Mouse (Mus musculus): ENCODE data around the gene Lsg1. TPM values are rescaled to one million over a fixed set of nuclear protein-coding genes. Genes with fewer than 3 reads are reported as not detected.

Lsg1 gene
- total and polyA plus RNA-seq, 3 experiments, result 8.0 to 35.0 (median 34.9) TPM

DNA sequence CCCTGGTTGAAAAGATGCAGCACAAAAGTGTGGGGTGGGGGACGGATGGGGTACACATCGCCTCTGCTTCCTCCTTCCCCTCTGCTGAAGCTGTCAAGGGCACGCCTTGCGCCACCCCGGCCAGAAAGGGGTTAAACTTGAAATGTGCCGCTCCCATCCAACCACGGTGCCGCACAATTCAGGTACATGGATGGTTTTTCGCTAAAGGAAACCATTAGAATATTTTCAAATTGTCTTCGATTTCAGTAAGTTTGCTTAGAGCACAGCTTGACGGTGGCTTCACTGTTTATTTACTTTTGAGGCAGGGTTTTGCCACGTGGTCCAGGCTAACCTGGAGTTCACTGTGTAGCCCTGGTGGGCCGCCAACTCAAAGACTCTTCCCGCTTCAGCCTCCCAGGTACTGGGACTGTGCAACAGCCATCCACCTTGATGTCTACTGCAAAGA lies 36.6 kb downstream of the Lsg1 start, which contains the start of gene Tmem44:
Gene Tmem44 (minus strand): TSS at position 95 of the 445 bp plus-strand sequence.
- no peak for DNase-seq

DNA sequence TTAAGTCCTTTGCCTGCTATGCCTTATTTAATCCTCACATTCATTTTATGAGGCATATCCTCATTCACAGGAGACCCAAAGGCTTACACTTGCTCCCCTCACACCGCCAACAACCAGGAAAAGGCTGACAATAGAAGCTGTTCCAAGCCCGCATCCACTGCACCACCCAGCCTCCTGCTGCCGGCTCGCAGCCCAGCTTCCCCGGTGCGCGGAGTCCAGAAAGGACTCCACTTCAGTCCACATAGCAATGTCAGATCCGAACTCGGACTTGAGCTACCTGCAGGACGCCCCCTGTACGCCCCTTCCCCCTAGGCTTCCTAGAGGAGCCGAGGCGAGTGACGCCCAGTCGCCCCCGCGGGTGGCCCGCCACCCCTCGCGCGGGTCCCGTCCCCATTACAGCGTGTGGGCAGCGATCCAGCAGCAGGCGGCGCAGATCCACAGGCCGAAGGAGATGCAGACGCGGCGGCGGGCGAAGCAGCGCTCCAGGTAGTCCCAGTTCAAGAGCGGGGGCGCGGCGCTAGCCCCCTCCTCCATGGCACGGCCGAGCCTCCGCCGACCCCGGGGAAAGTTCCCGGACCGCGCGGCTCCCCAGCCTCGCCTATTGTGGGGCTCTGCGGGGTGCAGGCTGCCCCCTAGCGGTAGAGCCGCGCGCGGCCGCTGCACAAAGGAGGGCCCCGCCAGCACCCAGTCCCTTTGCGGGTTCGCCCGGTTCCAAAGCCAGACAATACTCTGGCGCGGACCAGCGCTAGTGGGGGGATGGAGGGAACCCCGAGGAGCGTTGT lies 37.2 kb downstream of the Lsg1 start:
- DNase-seq, result peak; percentile 85

DNA sequence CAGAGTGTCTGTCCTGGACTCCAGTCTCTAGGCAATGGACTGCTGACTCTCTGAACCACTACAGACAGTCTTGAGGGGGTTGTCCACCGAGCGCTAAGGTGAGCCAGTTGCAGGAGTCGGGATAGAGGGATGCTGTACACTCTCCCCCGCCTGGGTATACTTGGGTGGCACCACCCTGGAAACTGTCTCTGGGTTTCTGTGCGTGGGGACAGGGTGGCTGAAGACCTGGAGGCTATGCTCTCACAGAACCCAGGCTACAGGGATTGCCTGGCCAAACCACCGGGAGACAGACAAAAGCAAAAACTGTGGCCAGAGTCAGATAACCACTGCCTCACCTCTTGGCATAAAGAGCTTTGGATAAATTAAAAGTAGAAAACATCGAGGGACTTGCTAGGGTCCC lies 37.9 kb downstream of the Lsg1 start:
- no peak for DNase-seq

DNA sequence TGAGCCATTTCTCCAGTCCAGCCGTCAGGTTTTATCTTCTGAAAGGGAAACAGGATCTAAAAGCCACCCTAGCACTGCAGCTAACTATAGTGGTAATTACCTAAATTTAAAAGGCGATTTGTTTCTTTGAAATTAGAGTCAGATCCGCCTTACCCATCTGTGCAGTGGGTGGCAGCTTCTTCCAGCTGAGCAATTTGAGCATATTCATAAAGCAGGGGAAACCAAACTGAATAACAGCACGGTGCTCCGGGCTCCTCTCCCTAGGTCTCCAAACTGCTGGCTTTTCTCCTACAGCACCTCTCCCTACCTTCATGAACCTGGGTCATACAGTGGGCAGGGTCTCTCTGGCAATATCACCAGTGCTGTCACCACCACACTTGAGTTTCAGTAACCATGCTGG lies 39.1 kb downstream of the Lsg1 start:
- DNase-seq, result no peak

DNA sequence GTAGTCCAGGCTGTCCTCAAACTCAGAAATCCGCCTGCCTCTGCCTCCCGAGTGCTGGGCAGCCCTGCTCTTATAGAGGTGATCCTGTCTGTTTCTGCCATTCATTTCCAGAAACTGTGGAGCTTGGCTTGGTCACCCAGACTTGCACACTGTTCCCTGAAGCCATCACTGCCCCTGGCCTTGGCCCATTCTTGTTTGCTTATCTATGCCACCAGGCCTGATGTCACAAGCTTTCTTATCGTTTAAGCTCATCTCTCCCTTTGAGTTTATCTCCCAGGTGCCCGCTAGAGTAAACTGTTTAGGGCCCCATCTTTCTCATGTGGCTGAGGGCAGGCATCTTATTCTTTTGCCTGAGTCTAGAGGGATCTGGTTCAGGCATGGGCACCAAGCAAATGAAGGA lies 42.7 kb downstream of the Lsg1 start:
- DNase-seq, result no peak

DNA sequence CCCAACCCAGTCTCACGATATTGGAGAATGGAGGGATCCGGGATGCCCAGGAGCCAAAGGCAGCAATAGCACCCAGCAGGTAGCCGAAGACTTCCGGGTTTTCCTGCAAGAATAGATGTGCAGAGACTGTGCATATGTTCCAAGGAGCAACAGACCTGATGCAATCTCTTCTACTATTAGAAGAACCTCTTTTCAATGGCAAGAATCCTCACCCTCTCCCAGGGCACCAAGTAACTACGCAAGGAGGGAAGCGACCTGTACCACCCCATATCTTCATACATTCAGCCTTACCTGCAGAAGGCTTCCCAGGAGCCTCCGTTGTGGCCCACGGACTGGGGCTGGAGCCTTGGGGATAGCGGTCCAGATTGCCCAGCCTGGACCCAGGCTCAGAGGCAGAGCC lies 44.0 kb downstream of the Lsg1 start:
- DNase-seq, result no peak

DNA sequence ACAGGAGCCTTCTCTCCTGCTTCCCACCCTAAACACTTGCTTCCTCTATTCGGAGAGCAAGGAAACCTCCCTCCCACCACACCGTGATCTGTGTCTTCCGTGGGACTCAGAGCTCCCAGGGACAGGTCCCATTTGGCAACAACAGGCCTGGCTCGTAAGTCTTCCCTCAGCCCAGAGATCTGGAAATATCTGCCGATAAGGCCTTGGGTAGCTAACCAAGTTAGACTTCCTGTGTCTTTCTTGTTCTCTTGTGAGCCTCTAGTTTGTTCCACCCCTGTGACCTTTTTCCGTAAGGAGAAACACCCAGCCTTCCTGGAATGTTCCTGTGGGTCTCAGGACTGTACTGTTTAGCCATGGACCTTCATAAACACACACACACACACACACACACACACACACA lies 44.6 kb downstream of the Lsg1 start:
- no peak for DNase-seq

DNA sequence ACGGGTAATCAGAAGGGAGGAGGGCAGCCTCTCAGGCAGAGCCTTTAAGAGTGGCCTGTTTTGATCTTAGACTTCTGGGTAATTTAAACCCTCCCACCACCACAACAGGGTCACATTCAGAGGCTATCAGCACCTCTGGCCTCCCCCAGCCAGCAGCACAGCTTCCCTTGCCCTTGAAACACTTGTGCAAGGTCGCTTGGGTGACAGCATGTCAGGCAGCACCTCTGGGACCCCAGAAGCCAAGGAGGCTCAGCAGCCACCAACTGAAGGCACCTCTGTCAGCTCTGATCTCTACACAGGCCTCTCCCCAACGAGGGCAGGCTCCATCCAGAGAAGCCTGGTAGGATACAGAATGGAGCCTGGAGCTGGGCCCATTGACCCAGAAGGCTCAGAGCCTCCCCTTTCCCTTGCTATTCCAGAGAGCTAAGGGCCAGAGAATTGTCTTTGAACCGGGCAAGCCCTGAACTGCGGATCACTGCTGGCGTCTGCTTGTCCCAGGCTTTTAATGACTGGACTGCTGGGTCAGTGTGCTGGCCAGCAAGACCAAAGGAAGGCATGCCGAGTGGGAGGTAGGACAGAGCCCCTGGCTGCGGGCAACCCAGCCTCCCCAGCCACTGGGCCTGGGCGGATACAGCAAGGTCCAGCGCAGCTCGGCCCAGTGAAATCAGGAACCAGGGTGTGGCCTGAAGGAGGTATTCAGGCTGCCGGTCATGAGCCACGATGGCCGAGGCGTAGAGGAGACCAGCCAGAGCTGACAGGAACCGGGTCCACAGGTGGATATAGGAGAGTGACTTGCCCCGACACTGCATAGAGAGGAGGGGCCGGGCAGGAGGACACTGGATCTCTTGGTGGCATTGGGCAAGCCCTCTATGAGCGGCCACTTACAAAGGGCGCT lies 47.0 kb downstream of the Lsg1 start:
- DNase-seq, result no peak

DNA sequence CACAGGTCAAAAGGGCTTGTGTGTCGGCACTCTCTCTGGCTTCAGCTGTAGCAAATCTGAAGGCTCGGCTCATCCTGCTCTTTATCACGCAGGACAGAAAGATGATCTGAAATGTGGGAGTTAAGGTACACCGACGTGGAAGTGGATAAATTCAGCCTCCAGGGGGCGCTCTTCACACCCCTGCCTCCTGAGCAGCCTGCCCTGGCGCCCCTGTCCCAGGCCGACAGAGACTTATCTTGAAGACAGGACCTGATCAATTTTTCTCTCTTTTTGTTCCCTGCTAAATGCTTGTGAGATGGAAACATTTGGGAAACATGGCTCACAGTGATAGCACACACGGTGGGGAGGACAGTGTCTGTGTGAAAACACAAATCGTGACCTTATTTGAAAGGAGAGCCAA lies 48.0 kb downstream of the Lsg1 start:
- DNase-seq, result peak; percentile 38

DNA sequence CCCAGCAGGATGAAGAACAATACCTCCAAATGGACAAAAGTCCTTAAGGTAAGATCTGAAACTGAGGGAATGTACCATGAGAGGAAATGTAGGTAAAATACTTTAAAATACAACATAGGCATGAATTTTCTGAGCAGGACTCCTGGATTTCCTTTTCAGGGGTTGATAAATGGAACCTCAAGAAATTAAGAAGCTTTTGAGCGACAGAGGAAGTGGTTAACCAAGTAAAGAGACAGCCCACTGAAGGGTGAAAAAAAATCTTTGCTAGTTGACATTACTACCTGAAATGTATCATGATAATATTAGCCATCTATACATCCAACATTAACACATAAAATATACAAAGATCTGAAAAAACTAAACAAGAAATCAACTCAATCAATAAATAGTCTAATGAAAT lies 52.3 kb downstream of the Lsg1 start:
- no peak for DNase-seq

DNA sequence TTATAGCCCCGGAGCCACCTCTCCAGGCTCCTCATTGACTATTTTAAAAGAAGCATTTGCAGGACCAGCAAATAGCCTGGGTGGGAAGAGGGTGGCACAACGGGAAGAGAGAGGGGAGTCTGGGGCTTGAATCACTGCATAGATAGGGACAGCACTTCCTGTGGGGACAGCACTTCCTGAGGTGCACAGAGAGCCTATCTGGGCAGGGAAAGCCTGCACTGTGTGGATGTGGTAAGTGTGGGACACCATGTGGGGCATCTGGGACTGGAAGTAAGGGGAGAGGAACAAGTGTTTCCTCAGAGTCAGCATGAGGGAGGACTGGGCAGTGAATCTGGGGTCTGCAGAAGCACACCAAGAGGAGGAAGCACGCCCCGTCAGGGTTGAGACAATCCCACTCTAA lies 53.8 kb downstream of the Lsg1 start:
- no peak for DNase-seq

DNA sequence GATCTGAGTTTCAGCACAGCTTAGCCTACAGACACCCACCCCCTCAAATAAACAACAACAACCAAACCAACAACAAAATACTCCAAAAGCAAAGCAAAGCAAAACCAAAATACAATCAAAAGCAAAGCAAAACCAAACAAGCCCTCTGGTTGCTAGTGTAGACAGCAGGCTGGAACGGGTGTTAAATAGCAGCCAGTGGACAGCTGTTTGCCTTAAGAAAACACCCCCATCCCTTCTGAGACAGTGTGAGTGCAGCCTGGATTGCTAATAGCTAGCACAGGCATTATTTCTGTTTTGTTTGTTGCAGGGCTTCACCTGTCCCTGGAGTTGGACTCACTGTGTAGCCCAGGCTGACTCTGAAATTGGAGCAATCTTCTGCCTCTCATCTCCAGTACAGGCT lies 54.5 kb downstream of the Lsg1 start:
- DNase-seq, result no peak

DNA sequence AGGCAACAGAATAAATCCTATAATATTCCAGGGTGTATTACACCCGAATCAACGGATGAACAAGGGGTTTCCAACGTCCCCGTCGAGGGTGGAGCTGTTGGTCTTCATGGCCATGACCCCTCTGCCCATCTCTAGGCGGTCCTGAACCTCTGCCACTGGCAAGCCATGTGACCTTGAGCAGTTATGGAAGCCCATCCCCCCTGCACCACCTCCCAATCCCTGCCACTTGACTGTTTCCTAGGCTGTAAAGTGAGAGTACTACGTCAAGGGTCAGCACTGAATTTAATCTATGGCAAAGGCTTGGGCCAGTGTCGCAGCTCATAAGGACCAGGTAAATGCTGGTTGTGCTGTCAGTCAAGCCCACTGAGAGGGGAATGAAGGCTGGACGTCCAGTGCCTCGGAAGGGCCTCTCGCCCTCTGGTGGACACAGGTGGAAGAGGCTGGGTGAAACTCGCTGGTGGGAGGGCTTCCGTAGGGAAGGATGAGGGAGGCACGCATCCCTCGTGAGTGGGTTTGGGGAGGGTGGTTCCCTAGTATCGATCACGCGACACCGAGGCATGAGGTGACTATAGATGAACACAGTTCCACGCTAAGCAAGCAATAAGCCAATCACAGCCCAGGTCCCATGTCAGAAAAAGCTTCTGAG lies 55.5 kb downstream of the Lsg1 start:
- DNase-seq, result peak; percentile 45

DNA sequence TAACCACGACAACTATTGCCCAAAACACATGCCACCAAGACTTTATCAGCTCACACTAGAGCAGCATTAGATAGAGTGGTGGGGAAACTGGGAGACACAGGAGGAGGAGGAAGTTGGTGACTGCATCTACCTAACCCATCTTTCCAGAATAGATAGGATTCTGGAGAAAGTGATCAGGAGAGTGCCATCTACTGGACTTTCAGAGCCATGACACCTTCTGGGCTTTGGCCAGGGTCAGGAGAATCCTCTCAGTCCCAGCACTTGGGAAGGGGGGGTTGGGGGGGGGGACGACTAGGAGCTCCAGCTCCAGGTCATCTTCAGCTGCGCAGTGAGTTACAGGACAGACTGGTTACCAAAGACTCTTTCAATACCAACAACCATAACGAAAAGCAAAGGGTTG lies 56.6 kb downstream of the Lsg1 start:
- no peak for DNase-seq

DNA sequence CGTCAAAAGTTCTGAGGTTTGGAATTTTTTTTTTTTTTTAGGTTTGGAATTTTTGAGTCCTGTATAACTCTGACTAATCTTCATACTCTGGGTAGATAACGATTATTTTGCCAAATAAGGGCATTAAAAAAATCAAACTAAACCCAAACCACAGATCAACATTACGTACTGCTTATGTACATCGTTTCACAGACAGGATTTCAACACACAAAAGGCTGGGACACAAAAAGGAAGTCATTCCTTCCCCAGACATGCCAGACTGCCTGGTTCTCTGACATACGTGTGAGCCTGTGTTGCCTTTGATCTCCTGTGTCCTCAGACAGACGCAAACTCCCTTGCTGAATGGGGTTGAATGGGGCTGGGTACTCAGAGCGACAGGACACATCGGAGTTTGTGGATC lies 59.0 kb downstream of the Lsg1 start:
- DNase-seq, result no peak

DNA sequence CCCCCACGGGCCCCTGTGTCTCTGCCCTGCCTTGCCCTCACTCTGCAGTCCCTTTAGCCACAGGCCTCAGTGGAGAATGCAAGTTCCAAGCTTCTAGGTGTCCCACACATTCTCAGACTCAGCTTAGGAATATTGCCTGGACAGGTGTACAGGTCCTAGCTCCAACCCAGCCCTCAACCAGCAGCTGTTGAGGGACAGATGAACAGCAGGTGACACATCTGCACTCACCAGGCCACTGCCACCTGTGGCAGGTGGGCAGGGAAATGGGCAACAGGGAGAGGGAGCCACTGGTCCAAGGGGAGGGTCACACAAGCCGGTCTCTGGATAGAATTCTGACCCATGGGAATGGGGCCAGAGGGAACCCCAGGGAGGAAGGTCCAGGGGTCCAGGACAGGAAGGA lies 59.5 kb downstream of the Lsg1 start:
- no peak for DNase-seq

DNA sequence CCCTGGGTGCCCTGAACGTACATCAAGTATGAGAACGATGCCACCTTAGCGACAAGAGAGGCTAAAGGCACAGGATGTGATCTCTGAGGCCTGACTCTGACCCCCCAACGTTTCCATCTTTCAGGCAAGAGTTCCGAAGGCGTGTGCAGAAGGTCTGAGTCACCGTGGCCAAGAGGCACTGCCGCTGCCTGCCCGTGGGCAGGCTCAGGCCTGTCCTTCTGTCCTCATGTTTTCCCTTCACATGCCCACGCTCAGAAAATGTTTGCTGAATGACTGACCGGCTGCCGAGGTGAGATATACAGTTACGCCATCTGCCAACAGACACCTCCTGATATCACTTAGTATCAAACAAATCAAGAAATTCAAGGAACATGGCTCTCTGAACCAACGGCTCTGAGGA lies 61.6 kb downstream of the Lsg1 start:
- no peak for DNase-seq

DNA sequence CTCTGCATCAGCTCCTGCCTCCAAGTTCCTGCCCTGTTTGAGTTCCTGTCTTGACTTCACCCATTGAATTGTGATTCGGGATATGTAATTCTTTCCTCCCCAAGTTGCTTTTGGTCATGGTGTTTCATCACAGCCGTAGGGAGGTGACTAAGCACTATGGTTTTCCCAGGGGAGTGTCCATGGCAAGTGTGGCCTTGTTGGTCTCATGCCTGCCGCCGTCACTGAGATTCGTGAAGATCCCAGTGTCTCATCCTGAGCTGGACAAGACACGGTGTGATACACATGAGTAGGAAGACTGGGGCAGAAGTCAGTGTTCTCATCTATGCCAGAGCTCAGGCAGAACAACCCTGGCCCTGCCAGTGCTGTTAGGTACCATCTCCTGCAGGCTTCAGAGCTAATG lies 62.9 kb downstream of the Lsg1 start:
- peak; percentile 84 for DNase-seq

DNA sequence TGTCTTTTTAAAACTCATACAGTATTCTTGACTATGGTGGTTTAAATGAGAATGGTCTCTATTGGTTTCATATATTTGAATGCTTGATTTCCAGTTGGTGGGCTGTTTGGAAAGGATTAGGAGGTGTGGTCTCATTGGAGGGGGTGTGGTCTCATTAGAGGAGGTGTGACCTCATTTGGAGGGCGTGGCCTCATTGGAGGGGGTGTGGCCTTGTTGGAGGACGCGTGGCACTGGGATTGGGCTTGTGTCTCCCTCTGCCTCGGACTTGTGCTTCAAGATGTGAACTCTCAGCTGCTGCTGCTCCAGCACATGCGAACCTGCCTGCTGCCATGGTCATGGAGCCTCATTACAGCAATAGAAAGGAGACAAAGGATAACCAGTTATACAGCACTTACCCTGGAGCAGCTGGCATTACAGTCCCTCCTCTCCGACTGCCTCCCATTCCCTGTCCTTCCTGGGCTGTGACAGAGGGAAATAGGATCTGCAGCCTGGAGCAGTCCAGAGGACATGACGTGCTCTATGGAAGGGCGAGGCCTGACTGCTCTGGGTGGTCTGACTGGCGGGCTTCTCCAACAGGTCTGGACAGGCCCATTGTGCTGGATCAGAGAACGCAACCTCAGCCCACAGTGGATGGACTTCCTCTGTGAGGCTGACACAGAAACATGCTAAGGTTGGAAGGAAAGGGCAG lies 65.0 kb downstream of the Lsg1 start:
- no peak for DNase-seq

DNA sequence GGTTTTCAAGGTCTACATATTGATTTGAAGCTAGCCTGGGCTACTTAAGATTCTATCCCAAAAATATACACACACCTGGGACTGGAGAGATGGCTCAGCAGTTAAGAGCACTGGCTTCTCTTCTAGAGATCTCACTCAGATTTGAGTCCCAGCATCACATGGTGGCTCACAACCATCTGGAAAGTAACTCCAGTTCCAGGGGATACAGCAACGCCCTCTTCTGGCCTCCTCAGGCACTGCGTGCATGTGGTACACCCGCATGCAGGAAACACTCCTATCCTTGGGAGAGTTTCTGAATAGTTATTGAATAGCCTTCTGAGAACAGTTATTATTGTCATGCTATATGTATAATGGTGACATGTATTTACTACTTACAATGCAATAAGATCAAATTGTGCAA lies 66.2 kb downstream of the Lsg1 start:
- no peak for DNase-seq

DNA sequence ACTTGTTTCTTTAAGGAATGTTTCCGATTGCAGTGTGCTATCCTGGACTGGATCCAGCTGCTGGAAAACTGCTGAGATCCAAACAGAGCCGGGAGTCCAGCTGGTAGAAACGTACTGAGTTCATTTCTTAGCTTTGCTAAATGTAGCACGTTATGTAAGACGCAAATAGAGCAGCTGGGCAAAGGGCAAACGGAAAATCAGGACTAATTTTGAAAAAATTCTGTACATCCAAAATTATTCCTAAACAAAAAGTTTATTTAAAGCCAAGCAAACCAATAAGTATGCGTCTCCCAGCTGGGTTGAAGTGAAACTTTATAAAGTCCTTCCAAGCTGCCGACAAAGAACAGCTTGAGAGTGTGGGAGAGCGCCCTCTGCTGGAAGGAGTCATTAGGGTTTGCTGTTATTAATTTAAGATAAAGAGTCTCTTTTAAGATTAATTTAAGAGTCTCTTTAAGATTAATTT lies 67.0 kb downstream of the Lsg1 start:
- peak; percentile 76 for DNase-seq

DNA sequence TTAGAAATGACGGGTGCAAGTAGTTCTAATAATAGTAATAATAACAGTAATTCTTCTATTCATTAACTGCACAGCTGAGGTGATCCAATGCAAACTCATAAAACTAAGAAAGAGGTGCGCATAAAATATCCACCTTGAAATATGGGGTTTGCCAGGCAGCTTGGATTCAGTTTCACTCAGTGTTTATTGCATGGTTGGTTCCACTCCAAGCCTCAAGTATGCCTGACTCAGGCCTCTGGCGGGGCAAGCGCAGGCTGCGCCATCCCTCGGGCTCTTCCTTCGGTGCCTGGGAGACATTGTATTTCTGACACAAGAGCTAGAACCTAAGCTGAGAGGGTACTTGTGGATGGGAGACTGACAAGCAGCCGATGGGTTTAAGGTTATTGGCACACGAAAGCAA lies 68.8 kb downstream of the Lsg1 start:
- peak; percentile 45 for DNase-seq
